Mouse (Mus musculus) stomach, postnatal 0 days (tissue): ENCODE measurements around the gene Megf11.

Experiments used
- CTCF ChIP-seq: IDR thresholded peaks from 2 replicates; pipeline ENCODE4 v1.5.1; 2016; ENCODE audit warnings: antibody characterized with exemption, low read depth, mild to moderate bottlenecking, moderate library complexity
- EP300 ChIP-seq: optimal IDR thresholded peaks from 2 replicates; pipeline ENCODE3; 2016; ENCODE audit warnings: antibody characterized with exemption

GRCm38 (mm10) chr9:64752575-64752974 is 367.1 kb downstream of the Megf11 start:
- no peak for TF ChIP-seq CTCF
- no peak for TF ChIP-seq EP300
